Mouse (Mus musculus) frontal cortex, postnatal 10 days (tissue): ENCODE measurements around the gene Hist1h3g.

Experiments used
- DNase-seq, 2 experiments: peaks; one replicate each; pipeline ENCODE4 v3.0.0; 2022; ENCODE audit warnings: low spot score in 2 of 2, mixed read lengths in 1 of 2

The Hist1h3g gene

DNA sequence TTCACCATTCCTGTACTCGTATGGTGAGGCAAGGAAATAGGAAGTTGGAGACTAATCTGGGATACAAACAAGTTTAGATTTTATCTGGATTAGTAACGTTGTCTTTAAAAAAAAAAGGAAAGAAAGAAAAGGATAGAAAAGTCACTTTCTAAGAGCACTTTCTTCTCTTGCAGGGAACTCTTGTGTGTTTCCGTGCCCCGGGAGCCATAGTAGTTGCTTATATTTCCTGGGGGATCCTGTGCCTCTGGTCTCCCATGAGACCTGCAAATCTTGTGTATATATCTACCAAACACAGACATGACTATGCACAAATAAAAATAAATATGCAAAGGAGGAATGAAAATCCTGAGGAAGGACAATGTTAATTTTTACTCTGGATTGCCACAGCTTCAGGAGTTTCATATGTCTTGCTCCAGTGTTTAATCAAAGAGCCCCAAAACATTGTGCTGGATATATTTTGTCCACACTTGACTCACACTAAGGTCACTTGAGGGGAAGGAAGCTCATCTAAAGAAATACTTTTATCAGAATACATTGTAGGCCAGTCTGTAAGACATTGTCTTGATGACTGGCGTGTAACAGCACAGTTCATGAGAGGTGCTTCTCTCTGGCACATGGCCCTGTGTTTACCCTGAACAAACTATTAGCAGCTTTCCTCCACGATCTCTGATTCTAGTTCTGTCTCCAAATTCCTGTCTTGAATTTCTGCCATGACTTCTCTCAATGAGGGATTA, 41.9 kb downstream of the Hist1h3g start:
- no peak for DNase-seq

DNA sequence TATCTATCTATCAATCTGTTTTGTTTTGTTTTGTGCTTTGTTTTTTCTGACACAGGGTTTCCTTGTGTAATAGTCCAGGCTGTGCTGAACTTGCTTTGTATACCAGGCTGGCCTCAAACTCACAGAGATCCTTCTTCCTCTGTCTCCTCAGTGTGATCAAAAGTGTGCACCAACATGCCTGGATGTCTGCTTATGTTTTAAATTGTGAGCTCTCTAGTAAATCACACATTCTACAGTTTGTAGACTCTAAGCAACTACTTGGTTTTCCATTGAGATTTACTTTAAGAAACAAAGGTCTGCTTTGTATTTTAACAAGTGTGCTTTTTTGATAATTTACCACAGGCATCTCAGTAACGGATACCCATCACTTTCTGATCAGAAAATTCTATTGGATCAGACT, 42.6 kb downstream of the Hist1h3g start:
- no peak for DNase-seq

DNA sequence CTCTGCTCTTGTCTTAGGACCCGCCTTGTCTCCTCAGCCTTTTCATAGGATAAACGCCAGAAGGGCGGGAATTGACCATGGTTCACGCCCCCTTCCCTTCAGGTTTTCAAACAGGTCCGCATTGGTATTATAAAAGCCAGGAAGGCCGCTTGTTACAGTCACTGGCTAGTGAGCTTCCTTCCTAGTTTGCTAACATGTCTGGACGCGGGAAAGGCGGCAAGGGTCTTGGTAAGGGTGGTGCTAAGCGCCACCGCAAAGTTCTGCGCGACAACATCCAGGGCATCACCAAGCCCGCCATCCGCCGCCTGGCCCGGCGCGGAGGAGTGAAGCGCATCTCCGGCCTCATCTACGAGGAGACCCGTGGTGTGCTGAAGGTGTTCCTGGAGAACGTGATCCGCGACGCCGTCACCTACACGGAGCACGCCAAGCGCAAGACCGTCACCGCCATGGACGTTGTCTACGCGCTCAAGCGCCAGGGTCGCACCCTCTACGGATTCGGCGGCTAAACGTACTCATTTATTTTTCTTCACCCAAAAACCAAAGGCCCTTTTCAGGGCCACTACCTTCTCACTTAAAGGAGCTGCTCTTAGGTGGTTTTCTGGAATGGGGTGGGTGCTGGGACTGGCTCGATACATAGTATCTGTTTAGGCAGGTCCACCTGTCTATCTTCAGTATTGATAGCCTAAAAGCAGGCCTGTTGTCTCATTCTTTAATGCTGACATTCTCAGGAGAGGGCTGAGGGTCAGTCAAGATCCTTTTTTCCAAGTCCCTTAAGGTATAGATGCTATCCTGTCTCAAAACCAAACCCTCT, 46.4 kb downstream of the Hist1h3g start, which contains the start of gene Hist1h4d:
Gene Hist1h4d (plus strand): TSS at position 191 of the 811 bp plus-strand sequence.
- peak; percentile 95 to 97 for DNase-seq

DNA sequence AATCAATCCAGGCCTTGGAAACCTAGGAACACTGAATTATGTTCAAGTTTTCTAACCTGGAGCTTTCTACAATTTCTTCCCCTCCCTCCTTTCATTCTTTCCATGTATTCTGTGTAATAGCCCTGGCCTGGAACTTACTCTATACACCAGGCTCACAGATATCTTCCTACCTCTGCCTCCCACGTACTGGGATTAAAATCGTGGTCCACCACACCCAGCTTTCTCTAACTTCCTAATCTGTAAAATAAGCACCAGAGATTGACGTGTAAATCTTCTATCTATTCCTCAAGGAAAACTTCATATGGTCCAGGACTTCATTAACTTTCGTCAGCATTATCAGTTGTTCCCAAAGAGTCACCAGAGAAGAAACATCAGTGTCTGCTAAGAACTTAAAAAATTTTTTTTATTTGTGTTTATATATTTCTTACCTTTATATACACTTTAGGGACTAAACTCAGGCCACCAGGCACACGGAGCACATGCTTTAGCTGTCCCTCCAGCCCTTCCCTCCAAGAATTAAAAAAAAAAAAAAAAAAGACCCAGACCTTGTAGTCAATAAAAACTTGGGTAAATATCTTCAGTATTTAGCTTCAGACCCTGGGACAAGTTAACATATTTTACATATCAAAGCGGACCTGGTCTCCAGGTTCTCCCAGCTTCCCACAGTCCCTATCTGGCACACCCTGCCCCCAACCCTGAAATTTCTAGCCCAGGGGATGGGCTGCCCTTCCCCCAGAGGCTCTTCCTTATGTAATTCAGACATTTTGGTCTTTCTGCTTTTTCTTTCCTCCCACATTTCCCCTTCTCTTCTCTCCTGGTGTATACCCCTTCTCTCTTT, 47.2 kb downstream of the Hist1h3g start:
- no peak for DNase-seq

DNA sequence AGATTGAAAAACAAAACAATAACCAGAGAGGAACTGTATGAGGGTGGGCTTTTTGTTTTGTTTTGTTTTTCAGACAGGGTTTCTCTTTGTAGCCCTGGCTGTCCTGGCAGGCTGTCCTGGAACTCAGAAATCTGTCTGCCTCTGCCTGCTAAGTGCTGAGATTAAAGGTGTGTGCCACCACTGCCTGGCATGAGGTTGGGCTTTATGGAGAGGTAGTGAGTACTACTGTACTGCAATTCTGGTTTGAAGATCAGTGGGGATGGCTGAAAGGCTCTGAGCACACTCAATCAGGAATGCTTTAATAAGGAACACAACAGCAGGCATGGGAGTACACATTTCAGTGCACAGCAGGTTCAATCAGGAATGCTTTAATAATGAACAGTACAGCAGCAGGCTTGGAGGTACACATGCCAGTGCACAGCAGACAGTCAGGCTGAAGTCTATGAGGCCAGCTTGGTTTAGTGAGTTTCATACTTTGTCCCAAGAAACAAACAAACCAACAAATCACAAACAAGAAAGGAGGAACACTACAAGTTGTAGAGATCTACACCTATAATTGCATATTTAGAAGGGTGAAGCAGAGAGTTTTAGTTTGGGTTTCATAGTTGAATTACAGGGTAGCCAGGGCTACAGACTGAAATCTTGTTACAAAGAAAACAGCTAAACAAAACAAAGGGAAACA, 48.3 kb downstream of the Hist1h3g start:
- no peak for DNase-seq

DNA sequence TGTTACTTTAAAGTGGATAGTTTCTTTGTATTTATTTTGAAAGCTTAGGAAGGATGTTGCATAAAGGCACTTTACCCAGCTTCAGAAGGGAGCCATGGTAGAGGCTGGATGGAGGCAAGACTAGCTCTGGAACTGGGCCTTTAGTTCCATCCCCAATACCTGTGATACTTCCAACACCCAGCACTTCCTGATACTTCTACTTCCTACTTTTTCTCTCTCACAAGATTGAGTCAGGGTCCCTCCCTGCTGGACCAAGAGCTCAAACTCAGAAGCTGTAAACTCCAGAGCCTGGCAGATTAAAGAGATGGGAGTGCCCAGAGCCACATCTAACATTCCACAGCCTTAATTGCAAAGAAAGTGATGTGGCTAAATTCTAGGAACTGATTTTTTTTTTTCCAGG, 49.1 kb downstream of the Hist1h3g start:
- DNase-seq: no peak

DNA sequence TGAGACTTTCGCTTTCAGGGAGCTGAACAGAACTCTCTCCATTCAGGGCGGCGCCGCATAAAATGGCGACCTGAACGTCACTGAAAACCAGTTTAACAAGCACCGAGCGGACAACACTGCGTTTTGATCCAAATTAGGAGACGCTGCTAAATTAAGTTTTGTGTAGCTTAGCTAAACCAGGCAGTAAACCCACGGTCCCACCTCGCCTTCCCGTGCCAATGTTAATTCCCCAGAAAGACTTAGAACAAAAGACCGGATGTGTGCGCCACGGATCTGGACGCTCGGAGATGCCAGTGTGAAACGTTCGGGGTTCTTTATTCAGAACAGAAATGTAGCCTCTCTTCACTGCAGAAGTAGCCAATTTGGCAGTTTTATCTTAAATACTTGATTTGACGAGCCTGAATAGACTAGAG, 49.8 kb downstream of the Hist1h3g start:
- DNase-seq: peak in 1 of 2 experiments; percentile 61
